Mouse (Mus musculus) olfactory bulb, adult 2 months (tissue): ENCODE data around the gene Pheta1.

ENCODE experiments used
- CTCF ChIP-seq: fragments of 200-500 bp; IDR thresholded peaks from 2 replicates; pipeline ENCODE4 v1.5.1; 2012; ENCODE audit warnings: low read depth, mild to moderate bottlenecking, low read length, moderate library complexity; ENCODE audit not compliant: insufficient read depth
- POLR2A ChIP-seq: fragments of 200-500 bp; IDR thresholded peaks from 2 replicates; pipeline ENCODE4 v1.6.1; 2012; ENCODE audit warnings: mild to moderate bottlenecking, low read depth, low read length, moderate library complexity; ENCODE audit not compliant: insufficient read depth

DNA sequence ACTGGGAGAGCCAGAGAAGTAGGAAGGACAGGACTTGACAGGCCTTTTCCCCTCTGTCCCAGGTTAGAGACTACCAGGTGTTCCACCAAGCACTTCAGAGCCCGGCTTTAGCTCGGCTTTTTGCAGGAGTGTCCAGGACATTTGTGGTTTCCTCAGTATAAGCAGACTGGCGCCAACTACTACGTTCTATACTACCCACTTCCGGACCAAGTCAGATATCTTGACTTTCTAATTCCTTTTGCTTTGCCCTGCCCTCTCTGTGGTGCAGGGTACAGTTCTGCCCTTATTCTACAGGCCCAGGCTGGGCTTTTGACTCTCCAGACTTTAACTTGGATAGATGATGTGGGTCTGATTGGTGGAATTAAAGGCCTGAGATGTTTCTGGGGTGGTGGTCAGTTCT lies 29.2 kb upstream of the Pheta1 start:
- TF ChIP-seq POLR2A: no peak
- no peak for TF ChIP-seq CTCF
